Mouse (Mus musculus): ENCODE measurements at regions not wholly inside any gene's neighbourhood (a gene's known extent, or its start where the extent isn't known, plus 50 kb on each side); places are given as distances from the start of the nearest gene placed in this dataset.
"Not testable (repeated sequence)": the region's sequence is repeated elsewhere in the genome, so short reads cannot be mapped to it uniquely, and the experiment has no call there.

DNA sequence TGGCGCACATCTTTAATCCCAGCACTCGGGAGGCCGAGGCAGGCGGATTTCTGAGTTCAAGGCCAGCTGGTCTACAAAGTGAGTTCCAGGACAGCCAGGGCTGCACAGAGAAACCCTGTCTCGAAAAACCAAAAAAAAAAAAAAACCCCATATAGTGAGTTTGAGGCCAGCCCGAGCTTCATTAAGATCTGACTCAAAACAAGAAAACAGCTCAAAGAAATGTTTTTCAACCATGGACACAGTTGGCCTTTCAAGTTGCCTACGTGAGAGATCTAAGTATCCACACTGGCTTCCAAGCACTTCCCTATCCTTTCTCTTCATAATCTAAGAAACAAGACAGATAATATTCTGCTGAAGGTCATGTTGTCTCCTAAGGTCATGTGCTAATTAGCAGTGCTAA lies 119.1 kb upstream of the Sox5 start:
- not testable (repeated sequence) for TF ChIP-seq POLR2A (IDR thresholded peaks at IDR 0.05; ENCODE audit: insufficient read length, low read depth); MAX (IDR thresholded peaks at IDR 0.05; ENCODE audit: low read depth); MYOD1 (IDR thresholded peaks at IDR 0.05; ENCODE audit: control insufficient read depth in 1 of 3, insufficient read length in 2 of 3, low read depth in 2 of 3); USF1 (IDR thresholded peaks at IDR 0.05; ENCODE audit: low read depth); TCF3 (IDR thresholded peaks at IDR 0.05; ENCODE audit: insufficient read length, low read depth); E2F4 (IDR thresholded peaks at IDR 0.05; ENCODE audit: insufficient read depth); POLR2AphosphoS2 (IDR thresholded peaks at IDR 0.05; ENCODE audit: insufficient read length, low read depth); TCF12 (IDR thresholded peaks at IDR 0.05; ENCODE audit: insufficient read depth, poor library complexity, severe bottlenecking)

Measured in myocyte (in vitro differentiated cells).